Mouse (Mus musculus): Measurements from ENCODE around the gene Alx1.

The Alx1 gene

GRCm38 (mm10) chr10:103029730-103030490 is at the start of gene Alx1:
Alx1 (minus strand) TSS chr10:103030215.
- peak; percentile 83 for DNase-seq

GRCm38 (mm10) chr10:103049593-103049992 is 19.6 kb upstream of the Alx1 start:
- DNase-seq, result no peak

DNA sequence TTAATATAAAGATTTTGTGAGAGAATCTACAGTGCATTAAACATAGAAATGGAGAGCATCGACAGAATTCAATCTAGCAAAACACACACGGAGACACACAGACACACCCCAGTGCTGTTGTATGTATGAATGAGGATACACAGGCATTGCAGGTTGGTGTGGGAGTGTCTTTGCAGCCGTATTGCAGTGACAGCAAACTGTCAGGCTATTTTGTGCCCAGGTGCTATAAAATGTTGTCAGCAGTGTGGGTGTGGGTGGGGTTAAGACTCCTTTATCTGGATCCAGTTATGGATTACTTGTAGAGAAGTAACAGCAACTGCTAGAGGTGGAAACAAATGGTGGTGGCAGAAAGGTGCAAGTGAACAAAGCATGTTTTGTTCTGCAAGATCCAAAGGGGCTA is 16.6 kb upstream of the Alx1 start:
- no peak for DNase-seq

GRCm38 (mm10) chr10:103045019-103045418 is 15.0 kb upstream of the Alx1 start:
- no peak for DNase-seq

DNA sequence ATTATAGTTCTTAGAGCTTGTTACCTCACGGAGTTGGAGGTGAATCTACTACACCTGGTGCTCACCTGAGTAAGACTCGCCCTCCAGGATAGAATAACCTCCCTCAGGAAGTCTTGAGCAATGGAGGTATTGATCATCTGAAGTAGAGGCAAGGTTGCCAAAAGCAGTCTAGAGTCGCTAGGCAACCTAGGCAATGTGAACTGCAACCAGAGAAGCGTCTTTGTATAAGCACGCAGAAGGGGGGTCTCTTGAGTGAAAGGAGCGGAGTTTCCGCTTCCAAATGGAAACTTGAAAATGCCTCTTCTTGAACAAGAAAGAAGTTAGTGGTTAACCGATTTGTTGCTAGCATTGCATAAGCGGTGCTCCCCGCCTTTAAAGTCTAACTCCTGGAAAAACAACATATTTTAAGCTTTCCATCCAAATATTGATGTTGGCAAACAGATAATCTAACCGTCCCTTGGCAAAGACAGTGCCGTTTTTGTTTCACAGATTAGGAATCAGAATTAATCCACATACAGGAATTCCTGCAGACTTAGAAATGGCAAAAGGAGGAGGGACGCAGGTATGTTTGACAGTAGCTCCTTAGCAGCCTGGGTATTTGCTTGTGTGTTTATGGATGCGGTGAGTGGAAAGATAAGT is 5.1 kb upstream of the Alx1 start:
- peak; percentile 71 for DNase-seq

DNA sequence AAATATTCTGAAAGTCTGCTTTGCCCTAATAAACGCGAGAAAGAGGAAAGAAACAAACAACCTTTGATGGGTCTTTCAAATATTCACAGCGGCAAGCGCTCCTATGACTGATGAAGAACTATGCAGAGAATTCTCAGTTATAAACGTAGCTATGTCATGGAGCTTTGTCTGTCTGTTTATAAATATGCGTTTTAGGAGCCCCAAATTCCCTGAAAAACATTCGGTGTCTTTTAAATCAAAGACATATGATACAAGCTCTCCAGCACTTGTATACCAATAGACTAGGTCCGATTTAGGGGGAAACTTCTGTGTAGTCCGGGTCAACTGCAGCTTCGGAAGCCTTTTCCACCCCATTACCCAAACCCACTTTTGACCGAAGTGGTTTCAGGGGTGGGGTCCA is 916 bp upstream of the Alx1 start:
- DNase-seq, result no peak

- DNase-seq, result peak; percentile 51
These were observed 784 bp downstream of the Alx1 start for GRCm38 (mm10) chr10:103029132-103029729.

- peak; percentile 82 for DNase-seq
These were observed 1.5 kb downstream of the Alx1 start for GRCm38 (mm10) chr10:103028253-103029131.

GRCm38 (mm10) chr10:103027931-103028252 is 2.1 kb downstream of the Alx1 start:
- no peak for DNase-seq

- no peak for DNase-seq
These were observed 2.6 kb downstream of the Alx1 start for GRCm38 (mm10) chr10:103027226-103027930.

DNA sequence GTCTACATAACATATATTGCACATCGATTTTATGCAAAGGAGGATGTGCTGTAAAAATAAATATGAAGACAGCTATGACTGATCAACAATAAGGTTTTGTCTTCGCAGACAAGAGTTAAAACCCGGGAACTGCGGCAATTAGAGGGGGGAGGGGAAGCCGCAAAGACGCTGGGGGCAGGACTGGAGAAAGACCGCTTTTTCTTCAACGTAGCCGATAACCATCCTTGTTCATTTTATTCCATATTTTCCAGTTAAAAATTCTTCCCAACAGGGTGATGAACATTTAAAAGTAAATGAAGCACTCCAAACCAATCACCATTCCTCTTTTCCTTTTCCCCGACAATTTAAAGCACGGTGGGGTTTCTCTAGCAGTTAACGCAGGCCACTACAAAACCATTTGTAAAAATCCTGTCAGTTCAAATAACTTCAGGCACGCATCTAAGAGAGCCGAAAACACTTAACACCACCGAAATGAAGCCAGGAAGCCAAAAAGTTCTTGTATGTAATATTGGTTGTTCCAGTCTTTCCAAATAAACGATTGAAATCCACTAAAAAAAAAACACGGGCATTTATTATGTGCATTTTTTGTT is 3.3 kb downstream of the Alx1 start:
- peak; percentile 56 for DNase-seq

DNA sequence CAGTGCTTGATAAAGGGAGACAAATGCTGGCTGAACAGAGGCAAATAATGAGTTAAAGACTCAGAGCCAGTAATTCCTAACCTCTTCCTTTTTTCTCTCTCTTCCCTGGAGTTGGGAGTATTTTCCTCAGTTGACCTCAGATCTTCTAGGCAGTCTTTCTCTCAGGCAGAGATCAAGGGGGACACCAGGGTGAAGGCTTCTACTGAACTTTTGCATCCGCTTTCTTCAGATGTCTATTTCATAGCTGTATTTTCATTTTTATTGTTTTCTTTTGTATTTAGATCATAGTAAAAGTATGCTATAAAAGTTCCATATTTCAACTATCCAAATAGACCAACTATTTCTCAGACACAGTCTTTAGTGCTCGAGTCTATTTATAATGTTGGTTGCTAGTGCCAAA is 27.5 kb downstream of the Alx1 start:
- no peak for DNase-seq

- DNase-seq, result no peak
These were observed 29.1 kb downstream of the Alx1 start for GRCm38 (mm10) chr10:103000902-103001301.

DNA sequence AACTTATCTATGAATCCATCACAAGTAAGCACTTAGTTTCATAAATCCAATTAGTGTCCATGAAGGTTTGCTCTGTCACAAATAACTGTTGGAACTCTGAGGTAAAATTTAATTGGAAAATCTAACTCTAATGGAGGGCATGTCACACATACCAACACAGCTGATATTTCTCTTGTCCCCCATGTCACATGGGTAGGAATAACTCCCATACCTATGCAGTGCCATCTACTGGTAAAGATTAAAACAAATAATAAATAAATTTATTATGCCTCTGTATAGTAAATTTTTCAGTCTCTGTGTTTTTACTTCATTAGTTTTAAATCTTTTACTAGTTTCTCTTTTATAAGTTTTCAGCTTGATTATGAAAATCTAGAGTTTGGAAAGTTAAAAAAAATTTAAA is 30.4 kb downstream of the Alx1 start:
- DNase-seq, result no peak

GRCm38 (mm10) chr10:102975106-102975505 is 54.9 kb downstream of the Alx1 start:
- no peak for DNase-seq

- no peak for DNase-seq
These were observed 70.4 kb downstream of the Alx1 start for GRCm38 (mm10) chr10:102959602-102960001.

All from heart, adult 11 months (tissue).